Mouse (Mus musculus): Measurements from ENCODE around the gene Coro2b. TPM values are rescaled to one million over a fixed set of nuclear protein-coding genes. Genes with fewer than 3 reads are reported as not detected.

Coro2b gene
- polyA plus RNA-seq, 2 experiments: 0.57 to 1.1 TPM

DNA sequence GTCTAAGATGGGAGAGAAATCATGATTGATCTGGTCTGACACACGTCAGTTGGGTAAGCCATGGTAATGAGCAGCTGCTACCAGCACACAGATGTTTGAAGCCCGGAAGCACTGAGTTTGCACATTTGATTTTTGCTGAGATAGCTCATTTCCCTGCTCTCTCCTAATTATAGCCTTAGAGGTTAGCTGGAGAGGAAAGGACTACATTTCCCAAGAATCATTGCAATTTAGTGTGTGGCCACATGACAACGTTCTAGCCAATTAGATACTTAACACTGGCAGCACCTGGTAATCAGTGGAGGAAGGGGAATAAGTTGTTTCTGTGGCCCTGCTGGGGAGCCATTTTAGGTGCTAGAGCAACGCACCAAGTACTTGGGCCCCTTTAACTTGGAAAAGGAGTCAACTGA is 26.3 kb downstream of the Coro2b start:
- H3K4me2 ChIP-seq (ENCODE audit: low read depth): no peak overlapping the region
- no peaks in the 10 kb centered on the region for H3K27me3 ChIP-seq (ENCODE audit: control insufficient read depth, insufficient read depth, low read length)
- no peaks in the 10 kb centered on the region for H3K4me1 ChIP-seq (replicated peaks; ENCODE audit: control insufficient read depth in 2 of 2, insufficient read depth in 2 of 2, low read length in 1 of 2)
- no peak for TF ChIP-seq CTCF (IDR thresholded peaks at IDR 0.05; ENCODE audit: low read depth)
- no peak for TF ChIP-seq EP300 (IDR thresholded peaks at IDR 0.05; ENCODE audit: low read depth)
- H3K27ac ChIP-seq: no peak overlapping the region
- 32% methylated on average over 4 of the region's 4 CpGs for WGBS (ENCODE audit: insufficient replicate concordance)
- ATAC-seq (ENCODE audit: insufficient read depth) (peak; percentile 45; the same call in 1 of the 2 replicates), DNase-seq (ENCODE audit: low read depth in 3 of 3, low spot score in 3 of 3) (peak in 2 of 3 experiments; percentile 11 to 30)
- H3K36me3 ChIP-seq (replicated peaks; ENCODE audit: control insufficient read depth, insufficient read depth, low read depth): no peaks in the 10 kb centered on the region
- no peak overlapping the region for H3K4me3 ChIP-seq (ENCODE audit: insufficient read depth in 1 of 2, low read depth in 2 of 2, low read length in 2 of 2)
- no peak overlapping the region for H3K9ac ChIP-seq (replicated peaks)
- no peaks in the 10 kb centered on the region for H3K9me3 ChIP-seq (ENCODE audit: control insufficient read depth, low read length)

DNA sequence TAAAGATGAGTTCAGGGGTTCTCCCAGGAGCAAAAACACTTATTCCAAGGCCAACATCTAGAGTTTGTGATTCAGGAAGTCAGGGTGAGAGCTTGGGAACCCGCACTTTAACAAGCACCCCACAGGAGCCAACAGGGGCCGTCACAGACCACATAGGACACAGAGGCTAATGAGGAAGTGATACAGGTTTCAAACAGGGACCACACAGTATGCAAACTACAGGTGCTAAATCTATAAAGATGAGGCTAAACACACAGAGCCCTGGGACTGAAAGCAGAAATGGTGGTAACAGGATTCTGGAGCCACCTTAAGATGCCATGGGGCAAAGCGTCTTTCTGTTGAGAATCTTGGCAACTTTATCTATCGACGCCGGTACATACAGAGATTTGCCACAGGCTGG is 27.2 kb downstream of the Coro2b start:
- Histone ChIP-seq H3K36me3 (replicated peaks; ENCODE audit: control insufficient read depth, insufficient read depth, low read depth) (no peaks in the 10 kb centered on the region), H3K9ac (replicated peaks) (no peak overlapping the region), H3K4me1 (replicated peaks; ENCODE audit: control insufficient read depth in 2 of 2, insufficient read depth in 2 of 2, low read length in 1 of 2) (no peaks in the 10 kb centered on the region), H3K27me3 (ENCODE audit: control insufficient read depth, insufficient read depth, low read length) (no peaks in the 10 kb centered on the region), H3K27ac (no peak overlapping the region), H3K4me3 (ENCODE audit: insufficient read depth in 1 of 2, low read depth in 2 of 2, low read length in 2 of 2) (no peak overlapping the region), H3K9me3 (ENCODE audit: control insufficient read depth, low read length) (no peaks in the 10 kb centered on the region), H3K4me2 (ENCODE audit: low read depth) (no peak overlapping the region)
- WGBS (ENCODE audit: insufficient replicate concordance): 69% methylated on average over 6 of the region's 6 CpGs
- DNase-seq (ENCODE audit: low read depth in 3 of 3, low spot score in 3 of 3) (no peak), ATAC-seq (ENCODE audit: insufficient read depth) (no peak)
- TF ChIP-seq CTCF (IDR thresholded peaks at IDR 0.05; ENCODE audit: low read depth) (no peak), EP300 (IDR thresholded peaks at IDR 0.05; ENCODE audit: low read depth) (no peak)

- WGBS (ENCODE audit: insufficient replicate concordance): 67% methylated on average over 10 of the region's 10 CpGs
- H3K4me1 ChIP-seq (replicated peaks; ENCODE audit: control insufficient read depth in 2 of 2, insufficient read depth in 2 of 2, low read length in 1 of 2): no peaks in the 10 kb centered on the region
- no peaks in the 10 kb centered on the region for H3K27me3 ChIP-seq (ENCODE audit: control insufficient read depth, insufficient read depth, low read length)
- DNase-seq (ENCODE audit: low read depth in 3 of 3, low spot score in 3 of 3) (no peak), ATAC-seq (ENCODE audit: insufficient read depth) (no peak)
- H3K4me2 ChIP-seq (ENCODE audit: low read depth): no peak overlapping the region
- no peak for TF ChIP-seq CTCF (IDR thresholded peaks at IDR 0.05; ENCODE audit: low read depth)
- no peak for TF ChIP-seq EP300 (IDR thresholded peaks at IDR 0.05; ENCODE audit: low read depth)
- no peak overlapping the region for H3K9ac ChIP-seq (replicated peaks)
- H3K9me3 ChIP-seq (ENCODE audit: control insufficient read depth, low read length): no peaks in the 10 kb centered on the region
- no peak overlapping the region for H3K4me3 ChIP-seq (ENCODE audit: insufficient read depth in 1 of 2, low read depth in 2 of 2, low read length in 2 of 2)
- H3K27ac ChIP-seq: no peak overlapping the region
- H3K36me3 ChIP-seq (replicated peaks; ENCODE audit: control insufficient read depth, insufficient read depth, low read depth): no peaks in the 10 kb centered on the region
Measured at GRCm38 (mm10) chr9:62508740-62509524, 27.9 kb downstream of the Coro2b start.

DNA sequence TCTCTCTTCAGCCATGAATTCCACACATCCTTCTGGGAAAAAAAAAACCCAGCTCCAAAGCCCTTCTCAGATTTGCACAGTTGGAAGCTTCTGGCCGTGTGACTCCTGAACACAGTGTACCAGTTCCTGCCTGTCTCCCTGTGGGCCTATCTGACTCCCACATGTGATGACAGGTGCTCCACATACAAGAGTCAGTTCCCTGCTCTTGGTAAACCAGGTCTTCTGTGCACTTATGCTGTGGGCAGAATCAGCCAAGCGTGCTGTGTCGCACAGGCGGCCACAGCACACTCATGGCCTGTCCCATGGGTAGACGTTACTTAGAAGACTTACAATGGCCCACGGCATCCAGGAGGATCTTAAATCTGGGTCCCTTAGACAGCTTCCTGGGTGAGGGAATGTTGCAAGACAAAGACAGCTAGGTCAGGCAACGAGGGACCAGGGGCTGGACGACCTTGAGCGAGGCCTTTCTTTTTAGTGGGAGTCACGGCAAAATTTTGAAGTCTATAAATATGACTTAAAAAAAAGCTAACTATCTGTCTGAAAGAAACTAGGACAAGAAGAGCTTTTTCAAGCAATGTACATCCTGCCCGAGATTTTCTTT is 30.3 kb downstream of the Coro2b start:
- Histone ChIP-seq H3K9me3 (ENCODE audit: control insufficient read depth, low read length) (no peaks in the 10 kb centered on the region), H3K4me3 (ENCODE audit: insufficient read depth in 1 of 2, low read depth in 2 of 2, low read length in 2 of 2) (no peak overlapping the region), H3K27me3 (ENCODE audit: control insufficient read depth, insufficient read depth, low read length) (no peaks in the 10 kb centered on the region), H3K4me2 (ENCODE audit: low read depth) (no peak overlapping the region), H3K27ac (no peak overlapping the region), H3K4me1 (replicated peaks; ENCODE audit: control insufficient read depth in 2 of 2, insufficient read depth in 2 of 2, low read length in 1 of 2) (no peaks in the 10 kb centered on the region), H3K36me3 (replicated peaks; ENCODE audit: control insufficient read depth, insufficient read depth, low read depth) (no peaks in the 10 kb centered on the region), H3K9ac (replicated peaks) (no peak overlapping the region)
- ATAC-seq (ENCODE audit: insufficient read depth): no peak
- 65% methylated on average over 11 of the region's 11 CpGs for WGBS (ENCODE audit: insufficient replicate concordance)
- DNase-seq (ENCODE audit: low read depth in 3 of 3, low spot score in 3 of 3): no peak
- TF ChIP-seq EP300 (IDR thresholded peaks at IDR 0.05; ENCODE audit: low read depth) (no peak), CTCF (IDR thresholded peaks at IDR 0.05; ENCODE audit: low read depth) (no peak)

- Histone ChIP-seq H3K4me2 (ENCODE audit: low read depth) (no peak overlapping the region), H3K27me3 (ENCODE audit: control insufficient read depth, insufficient read depth, low read length) (no peaks in the 10 kb centered on the region), H3K4me1 (replicated peaks; ENCODE audit: control insufficient read depth in 2 of 2, insufficient read depth in 2 of 2, low read length in 1 of 2) (no peaks in the 10 kb centered on the region), H3K36me3 (replicated peaks; ENCODE audit: control insufficient read depth, insufficient read depth, low read depth) (no peaks in the 10 kb centered on the region), H3K9ac (replicated peaks) (no peak overlapping the region), H3K9me3 (ENCODE audit: control insufficient read depth, low read length) (no peaks in the 10 kb centered on the region), H3K27ac (no peak overlapping the region), H3K4me3 (ENCODE audit: insufficient read depth in 1 of 2, low read depth in 2 of 2, low read length in 2 of 2) (no peak overlapping the region)
- no peak for TF ChIP-seq EP300 (IDR thresholded peaks at IDR 0.05; ENCODE audit: low read depth)
- no peak for TF ChIP-seq CTCF (IDR thresholded peaks at IDR 0.05; ENCODE audit: low read depth)
- DNase-seq (ENCODE audit: low read depth in 3 of 3, low spot score in 3 of 3): no peak
- no peak for ATAC-seq (ENCODE audit: insufficient read depth)
- 52% methylated on average over 7 of the region's 7 CpGs for WGBS (ENCODE audit: insufficient replicate concordance)
Measured at GRCm38 (mm10) chr9:62504129-62504528, 32.7 kb downstream of the Coro2b start.

Data from liver, embryonic 14.5 days (tissue).